Mouse (Mus musculus) adrenal gland, postnatal 14 days (tissue): ENCODE data around the gene Vps9d1. TPM values are rescaled to one million over a fixed set of nuclear protein-coding genes. Genes with fewer than 3 reads are reported as not detected.
A peak's percentile ranks its signal among the peaks of the same experiment; 100 is the strongest.
"Not testable (repeated sequence)": the region's sequence is repeated elsewhere in the genome, so short reads cannot be mapped to it uniquely, and the experiment has no call there.

Experiments used
- DNase-seq: peaks from one replicate; pipeline ENCODE4 v3.0.0; 2021; ENCODE audit warnings: mixed read lengths
- total RNA-seq: library from RNA; stranded (reverse); gene quantifications from 2 replicates; pipeline ENCODE4 v1.2.3, GENCODE M21; 2021

The Vps9d1 gene
- total RNA-seq, 1 experiment from 2014 or later: 24.0 TPM

GRCm38 (mm10) chr8:123213118-123213772 lies 40.9 kb downstream of the Vps9d1 start:
- no peak for DNase-seq

- peak; percentile 96 for DNase-seq
These were observed 41.6 kb downstream of the Vps9d1 start, which contains the start of the genes Chmp1a and Spata33 for GRCm38 (mm10) chr8:123212321-123213117. Chmp1a (minus strand) TSS chr8:123212763. Spata33 (plus strand) TSS chr8:123212832.

- DNase-seq: no peak
These were observed 42.3 kb downstream of the Vps9d1 start for GRCm38 (mm10) chr8:123211876-123212275.

GRCm38 (mm10) chr8:123203571-123203970 lies 50.6 kb downstream of the Vps9d1 start:
- no peak for DNase-seq

- peak; percentile 83 for DNase-seq
These were observed 51.9 kb downstream of the Vps9d1 start for GRCm38 (mm10) chr8:123202288-123202687.

GRCm38 (mm10) chr8:123199864-123200263 lies 54.3 kb downstream of the Vps9d1 start:
- no peak for DNase-seq

- DNase-seq: not testable (repeated sequence)
These were observed 57.1 kb downstream of the Vps9d1 start for GRCm38 (mm10) chr8:123197016-123197415.

- no peak for DNase-seq
These were observed 60.4 kb downstream of the Vps9d1 start for GRCm38 (mm10) chr8:123193771-123194170.

Other genes starting within 250 kb of the Vps9d1 start
- gene Ankrd11, start 212.1 kb downstream of the Vps9d1 start, total RNA-seq: 90.6 and 102 TPM in 2 replicates
- gene Spg7, start 191.4 kb downstream of the Vps9d1 start, total RNA-seq: 73.2 and 79.6 TPM in 2 replicates
- gene Rpl13, start 152.0 kb downstream of the Vps9d1 start, total RNA-seq: 587 and 646 TPM in 2 replicates
- 6.0 and 7.0 TPM in 2 replicates for gene Cpne7, start 137.0 kb downstream of the Vps9d1 start, total RNA-seq
- 8.8 and 10.1 TPM in 2 replicates for gene Sult5a1, start 96.0 kb downstream of the Vps9d1 start, total RNA-seq
- gene Dpep1, start 68.1 kb downstream of the Vps9d1 start, total RNA-seq: 33.6 and 54.6 TPM in 2 replicates
- gene Chmp1a, start 41.6 kb downstream of the Vps9d1 start, total RNA-seq: 75.4 and 100 TPM in 2 replicates
- 2.6 and 4.9 TPM in 2 replicates for gene Spata33, start 41.5 kb downstream of the Vps9d1 start, total RNA-seq
- 53.1 and 57.7 TPM in 2 replicates for gene Cdk10, start 29.5 kb downstream of the Vps9d1 start, total RNA-seq
- 12.2 and 18.7 TPM in 2 replicates for gene Spata2l, start 18.1 kb downstream of the Vps9d1 start, total RNA-seq
- gene Zfp276, start 153 bp downstream of the Vps9d1 start, total RNA-seq: 20.4 and 21.5 TPM in 2 replicates
- 6.0 and 9.4 TPM in 2 replicates for gene Fanca, start 64.2 kb upstream of the Vps9d1 start, total RNA-seq
- 1.9 and 2.3 TPM in 2 replicates for gene Spire2, start 78.4 kb upstream of the Vps9d1 start, total RNA-seq
- gene Tcf25, start 119.4 kb upstream of the Vps9d1 start, total RNA-seq: 189 and 198 TPM in 2 replicates
- gene Mc1r, start 152.8 kb upstream of the Vps9d1 start, total RNA-seq: not detected in 2 replicates
- 7.3 and 32.4 TPM in 2 replicates for gene Tubb3, start 157.1 kb upstream of the Vps9d1 start, total RNA-seq
- gene Def8, start 169.2 kb upstream of the Vps9d1 start, total RNA-seq: 26.7 and 28.5 TPM in 2 replicates
- 63.9 and 69.6 TPM in 2 replicates for gene Afg3l1, start 223.6 kb upstream of the Vps9d1 start, total RNA-seq